Mouse (Mus musculus): ENCODE measurements around the gene Myo1d. TPM values are rescaled to one million over a fixed set of nuclear protein-coding genes. Genes with fewer than 3 reads are reported as not detected.

Gene Myo1d
- polyA plus RNA-seq, 1 experiment from 2014 or later, result 1.4 TPM

GRCm38 (mm10) chr11:80479906-80480866 is 299.6 kb downstream of the Myo1d start:
- peak overlapping the region; percentile 99 for H3K9ac ChIP-seq
- peak overlapping the region; percentile 99 for H3K27ac ChIP-seq
- no peak for ATAC-seq
- WGBS, result 66% methylated on average over 31 of the region's 31 CpGs
- H3K9me3 ChIP-seq (replicated peaks), result no peaks in the 10 kb centered on the region
- peak overlapping the region; percentile 94 for H3K4me3 ChIP-seq
- H3K36me3 ChIP-seq (ENCODE audit: poor library complexity, severe bottlenecking), result peaks cover 28% of the 10 kb centered on the region
- peaks cover 75% of the 10 kb centered on the region for H3K4me1 ChIP-seq
- H3K27me3 ChIP-seq, result peaks cover 6% of the 10 kb centered on the region; the same call in 1 of the 2 replicates
- peak overlapping the region; percentile 89 for H3K4me2 ChIP-seq

DNA sequence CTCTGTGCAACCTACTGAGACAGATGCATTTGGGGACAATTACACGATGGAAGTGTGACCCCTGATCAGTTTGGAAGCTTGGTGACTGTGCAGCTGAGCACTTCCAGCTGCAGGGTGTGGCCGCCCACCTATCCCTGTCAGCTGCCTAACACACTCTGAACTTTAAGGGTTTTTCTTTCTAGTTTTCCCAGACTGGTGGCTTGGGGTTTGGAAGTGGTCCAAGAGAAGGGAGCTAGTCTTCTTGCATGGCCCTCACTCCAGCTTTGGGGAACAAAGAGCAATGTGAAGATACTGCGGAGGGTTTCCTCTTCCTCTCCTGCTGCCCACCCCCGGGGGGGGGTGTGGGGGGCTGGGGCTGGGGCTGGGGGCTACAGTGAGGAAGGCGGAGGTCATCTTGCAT is 300.4 kb downstream of the Myo1d start:
- peaks cover 7% of the 10 kb centered on the region; the same call in 1 of the 2 replicates for H3K27me3 ChIP-seq
- H3K4me2 ChIP-seq, result peak overlapping the region; percentile 89
- peak overlapping the region; percentile 94 for H3K4me3 ChIP-seq
- H3K9ac ChIP-seq, result peak overlapping the region; percentile 99
- peak overlapping the region; percentile 99 for H3K27ac ChIP-seq
- 44% methylated on average over 5 of the region's 5 CpGs for WGBS
- ATAC-seq, result no peak
- H3K36me3 ChIP-seq (ENCODE audit: poor library complexity, severe bottlenecking), result peaks cover 30% of the 10 kb centered on the region
- H3K9me3 ChIP-seq (replicated peaks), result no peaks in the 10 kb centered on the region
- peaks cover 67% of the 10 kb centered on the region for H3K4me1 ChIP-seq

- no peak for ATAC-seq
- Histone ChIP-seq H3K36me3 (ENCODE audit: poor library complexity, severe bottlenecking) (peaks cover 35% of the 10 kb centered on the region), H3K4me2 (peak overlapping the region; percentile 89), H3K27ac (peak overlapping the region; percentile 99), H3K4me3 (peak overlapping the region; percentile 94), H3K27me3 (peaks cover 9% of the 10 kb centered on the region; the same call in 1 of the 2 replicates), H3K9me3 (replicated peaks) (no peaks in the 10 kb centered on the region), H3K9ac (peak overlapping the region; percentile 99), H3K4me1 (peaks cover 62% of the 10 kb centered on the region)
- 15% methylated on average over 14 of the region's 14 CpGs for WGBS
These were observed 301.0 kb downstream of the Myo1d start for GRCm38 (mm10) chr11:80478694-80479412.

GRCm38 (mm10) chr11:80477341-80478199 is 302.3 kb downstream of the Myo1d start:
- Histone ChIP-seq H3K4me2 (peak overlapping the region; percentile 89), H3K9me3 (replicated peaks) (no peaks in the 10 kb centered on the region), H3K36me3 (ENCODE audit: poor library complexity, severe bottlenecking) (peaks cover 38% of the 10 kb centered on the region), H3K27me3 (peaks cover 6% of the 10 kb centered on the region; the same call in 1 of the 2 replicates), H3K4me3 (peak overlapping the region; percentile 94), H3K4me1 (peaks cover 49% of the 10 kb centered on the region), H3K9ac (peak overlapping the region; percentile 99), H3K27ac (peak overlapping the region; percentile 99)
- WGBS, result 12% methylated on average over 53 of the region's 55 CpGs
- peak; percentile 25 for ATAC-seq

DNA sequence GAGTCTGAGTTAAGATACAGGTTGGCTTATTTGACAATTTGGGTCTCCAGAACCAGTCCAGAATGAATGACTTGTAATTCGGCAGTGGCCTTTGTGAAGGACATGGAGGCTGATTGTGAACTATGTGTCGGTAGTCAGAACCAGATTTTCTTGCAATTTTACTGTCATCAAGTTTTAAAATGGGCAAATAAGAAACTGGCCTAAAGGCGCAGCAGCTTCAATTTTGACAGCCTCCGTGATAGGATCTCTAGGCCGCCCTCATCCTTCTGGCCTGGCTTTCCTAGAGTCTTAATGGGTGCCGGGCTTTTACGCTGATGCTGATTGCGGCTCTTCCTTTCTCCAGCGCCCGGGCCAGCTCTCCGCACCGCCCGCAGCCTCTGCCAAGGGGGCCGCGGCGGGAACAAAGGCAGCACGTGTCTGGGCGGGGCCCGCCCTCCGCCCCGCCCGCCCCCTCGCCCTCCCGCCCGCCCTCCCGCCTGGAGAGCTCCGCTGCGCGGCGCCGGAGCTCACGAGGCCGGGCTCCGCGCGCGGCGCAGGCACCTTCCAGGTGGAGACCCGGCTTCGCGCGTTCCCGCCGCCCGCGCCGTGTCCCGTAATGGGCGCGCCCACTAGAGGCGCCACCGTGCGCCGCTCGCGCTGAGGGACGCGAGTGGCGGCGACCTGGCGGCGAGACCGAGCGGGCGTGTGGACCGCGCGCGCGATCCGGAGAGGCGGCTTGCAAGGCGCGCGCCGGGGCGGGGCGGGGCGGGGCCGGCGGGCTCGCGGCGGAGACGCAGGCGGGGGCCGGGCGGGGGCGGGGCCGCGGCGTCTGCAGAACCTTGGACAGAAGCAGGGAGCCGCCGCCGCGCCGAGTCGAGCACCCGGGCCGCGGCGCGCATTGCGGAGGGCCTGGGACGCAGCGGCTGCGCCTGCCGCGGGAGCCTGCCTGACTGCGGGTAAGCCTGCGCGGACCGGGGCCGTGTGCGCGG is 303.3 kb downstream of the Myo1d start, which contains the start of gene Cdk5r1:
TSS of gene Cdk5r1 (plus strand) at position 802 of the 968 bp plus-strand sequence.
- 1% methylated on average over 51 of the region's 116 CpGs for WGBS
- Histone ChIP-seq H3K27ac (peak within 1 kb of the TSS; percentile 99), H3K4me3 (peak within 1 kb of the TSS; percentile 94), H3K36me3 (ENCODE audit: poor library complexity, severe bottlenecking) (peaks cover 38% of the 10 kb centered on the region), H3K9ac (peak within 1 kb of the TSS; percentile 99), H3K4me1 (peaks cover 40% of the 10 kb centered on the region), H3K4me2 (peak within 1 kb of the TSS; percentile 89), H3K27me3 (peaks cover 3% of the 10 kb centered on the region; the same call in 1 of the 2 replicates), H3K9me3 (replicated peaks) (no peaks in the 10 kb centered on the region)
- peak; percentile 89 for ATAC-seq

DNA sequence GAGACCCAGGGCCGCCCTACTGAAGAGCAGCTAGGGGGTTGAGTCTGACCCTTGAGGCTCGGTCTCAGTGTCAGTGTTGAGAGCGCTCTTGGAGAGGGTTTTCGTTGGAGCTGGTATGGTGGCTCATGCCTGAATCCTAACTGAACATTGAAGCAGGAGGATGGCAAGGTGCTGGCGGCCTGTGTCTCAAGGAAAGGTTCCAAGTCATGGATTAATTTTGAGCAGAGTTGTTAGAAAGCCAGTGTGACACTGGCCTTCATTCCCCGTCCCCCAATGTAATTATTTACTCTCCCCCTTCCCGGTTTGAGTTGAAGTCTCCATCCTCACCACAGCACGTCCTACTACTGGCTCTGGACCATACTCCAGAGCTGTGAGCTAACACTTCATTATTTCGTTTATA is 304.3 kb downstream of the Myo1d start:
- 80% methylated on average over 9 of the region's 9 CpGs for WGBS
- H3K36me3 ChIP-seq (ENCODE audit: poor library complexity, severe bottlenecking), result peaks cover 41% of the 10 kb centered on the region
- H3K27me3 ChIP-seq, result peaks cover 3% of the 10 kb centered on the region; the same call in 1 of the 2 replicates
- peaks cover 33% of the 10 kb centered on the region for H3K4me1 ChIP-seq
- no peak overlapping the region for H3K4me2 ChIP-seq
- ATAC-seq, result no peak
- H3K4me3 ChIP-seq, result no peak overlapping the region
- H3K27ac ChIP-seq, result peak overlapping the region; percentile 99
- H3K9ac ChIP-seq, result no peak overlapping the region
- H3K9me3 ChIP-seq (replicated peaks), result no peaks in the 10 kb centered on the region

GRCm38 (mm10) chr11:80474846-80475245 is 305.0 kb downstream of the Myo1d start:
- no peak for ATAC-seq
- H3K4me2 ChIP-seq, result no peak overlapping the region
- H3K27me3 ChIP-seq, result peaks cover 3% of the 10 kb centered on the region; the same call in 1 of the 2 replicates
- no peaks in the 10 kb centered on the region for H3K9me3 ChIP-seq (replicated peaks)
- peaks cover 45% of the 10 kb centered on the region for H3K36me3 ChIP-seq (ENCODE audit: poor library complexity, severe bottlenecking)
- H3K4me3 ChIP-seq, result no peak overlapping the region
- no peak overlapping the region for H3K27ac ChIP-seq
- no peak overlapping the region for H3K9ac ChIP-seq
- 94% methylated on average over 11 of the region's 11 CpGs for WGBS
- peaks cover 29% of the 10 kb centered on the region for H3K4me1 ChIP-seq

DNA sequence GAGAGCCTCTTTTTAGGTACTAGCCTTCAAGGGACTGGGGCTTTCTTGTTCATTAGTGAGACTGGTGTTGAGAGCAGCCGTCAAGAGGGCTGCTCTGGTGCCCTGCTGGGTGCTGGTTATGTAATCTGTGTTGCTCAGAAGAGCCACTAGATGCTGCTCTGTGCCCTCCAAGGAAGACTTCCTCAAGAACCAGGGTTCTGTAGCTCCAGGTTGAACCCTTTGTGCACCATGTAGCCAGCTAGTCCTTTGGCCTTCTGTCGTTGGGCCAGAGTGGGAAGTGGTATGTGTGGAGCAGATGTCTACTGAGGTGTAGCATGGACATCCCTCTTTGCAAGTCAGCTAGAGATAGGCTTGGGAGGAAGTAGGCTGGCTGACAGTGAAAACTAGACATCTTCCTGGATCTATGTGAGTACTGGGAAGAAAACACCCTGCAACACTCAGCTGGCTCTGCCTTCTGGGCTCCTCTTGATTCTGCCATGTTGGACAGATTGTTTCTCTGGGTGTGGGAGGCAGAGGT is 305.6 kb downstream of the Myo1d start:
- ATAC-seq, result no peak
- no peaks in the 10 kb centered on the region for H3K9me3 ChIP-seq (replicated peaks)
- H3K9ac ChIP-seq, result no peak overlapping the region
- H3K4me1 ChIP-seq, result peaks cover 23% of the 10 kb centered on the region
- H3K36me3 ChIP-seq (ENCODE audit: poor library complexity, severe bottlenecking), result peaks cover 47% of the 10 kb centered on the region
- H3K4me3 ChIP-seq, result no peak overlapping the region
- peak overlapping the region; percentile 20; the same call in 1 of the 2 replicates for H3K27ac ChIP-seq
- WGBS, result 51% methylated on average over 2 of the region's 2 CpGs
- no peak overlapping the region for H3K4me2 ChIP-seq
- peaks cover 3% of the 10 kb centered on the region; the same call in 1 of the 2 replicates for H3K27me3 ChIP-seq

DNA sequence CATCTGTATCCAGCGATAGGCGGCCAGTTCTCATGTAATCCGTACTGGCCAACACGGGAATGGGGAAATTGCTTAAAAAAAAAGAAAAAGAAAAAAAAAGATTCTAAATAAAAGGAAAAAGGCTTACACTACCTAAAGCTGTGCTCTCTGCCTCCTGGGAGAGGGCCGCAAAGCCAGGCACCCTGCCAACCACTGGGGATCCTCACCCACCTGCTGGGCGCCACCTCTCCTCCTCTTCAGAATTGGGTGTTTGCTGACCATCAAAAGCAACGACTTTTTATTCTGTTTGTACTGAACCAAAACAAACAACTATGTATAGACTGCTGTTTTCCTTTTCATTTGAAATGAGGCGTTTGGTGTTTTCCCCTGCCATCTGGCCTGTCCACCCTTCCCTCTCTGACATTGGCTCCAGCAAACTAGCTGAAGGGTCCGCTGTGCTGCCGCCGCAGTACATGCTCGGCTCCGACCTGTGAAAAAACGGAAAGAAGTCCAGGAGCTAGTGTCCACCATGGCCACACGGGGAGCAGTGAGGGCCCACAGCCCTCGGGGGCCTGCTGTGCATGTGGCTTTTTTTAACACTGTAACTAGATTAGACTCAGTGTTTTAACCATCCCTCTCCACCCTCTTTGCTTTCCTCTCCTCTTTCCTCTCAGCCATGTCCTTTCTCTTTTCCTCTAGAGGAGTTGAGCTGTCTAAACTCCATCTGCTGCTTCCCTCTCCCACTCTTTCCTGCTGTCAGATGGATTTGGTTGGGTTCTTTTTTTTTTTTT is 307.8 kb downstream of the Myo1d start:
- Histone ChIP-seq H3K36me3 (ENCODE audit: poor library complexity, severe bottlenecking) (peaks cover 65% of the 10 kb centered on the region), H3K4me3 (no peak overlapping the region), H3K9me3 (replicated peaks) (no peaks in the 10 kb centered on the region), H3K4me2 (no peak overlapping the region), H3K27me3 (peaks cover 3% of the 10 kb centered on the region; the same call in 1 of the 2 replicates), H3K27ac (peak overlapping the region; percentile 51; the same call in 1 of the 2 replicates), H3K9ac (no peak overlapping the region), H3K4me1 (peaks cover 7% of the 10 kb centered on the region; the same call in 1 of the 2 replicates)
- 80% methylated on average over 16 of the region's 16 CpGs for WGBS
- ATAC-seq, result no peak

All from forebrain, embryonic 13.5 days (tissue).